Mouse (Mus musculus): Measurements from ENCODE around the gene Ifna2. TPM values are rescaled to one million over a fixed set of nuclear protein-coding genes. Genes with fewer than 3 reads are reported as not detected.

The Ifna2 gene
- polyA plus RNA-seq (2014; fragmentation: Illumina TruSeq; extraction: RNeasy Lipid Tissue Mini Kit (QIAGEN cat#74804); ENCODE audit: insufficient read depth, low read depth, low replicate concordance): not detected

GRCm38 (mm10) chr4:88683812-88684211 is at the start of gene Ifna2:
Gene Ifna2 (minus strand): TSS chr4:88683912.

GRCm38 (mm10) chr4:88721791-88722721 is 38.3 kb upstream of the Ifna2 start, which contains the start of the genes Gm26566 and Klhl9:
Gene Gm26566 (plus strand): TSS chr4:88721805.
Gene Klhl9 (minus strand): TSS chr4:88722465.

GRCm38 (mm10) chr4:88691259-88691658 is 7.5 kb upstream of the Ifna2 start, which contains the start of gene Ifnab:
Gene Ifnab (minus strand): TSS chr4:88691359.

DNA sequence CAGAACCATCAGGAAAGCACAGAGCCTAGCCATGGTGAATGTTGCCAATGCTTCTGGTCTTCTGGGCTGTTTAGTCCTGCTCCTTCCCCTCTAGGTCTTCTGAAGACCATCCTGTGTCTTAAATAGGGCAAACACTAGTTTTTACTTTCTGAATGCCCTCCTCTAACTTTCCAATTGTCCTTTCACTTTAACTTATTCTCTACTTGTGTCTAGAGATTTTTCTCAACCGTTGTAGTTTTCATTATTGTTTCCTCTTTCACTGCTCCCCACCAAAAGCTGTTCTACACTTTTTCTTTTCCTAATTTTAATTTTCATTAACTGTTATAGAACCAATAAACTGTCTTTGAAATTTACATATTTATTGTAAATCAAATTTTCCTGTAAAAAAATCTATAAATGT is 6.9 kb downstream of the Ifna2 start, which contains the start of gene Ifna16:
Ifna16 (minus strand) TSS at position 101 of the 400 bp plus-strand sequence.

DNA sequence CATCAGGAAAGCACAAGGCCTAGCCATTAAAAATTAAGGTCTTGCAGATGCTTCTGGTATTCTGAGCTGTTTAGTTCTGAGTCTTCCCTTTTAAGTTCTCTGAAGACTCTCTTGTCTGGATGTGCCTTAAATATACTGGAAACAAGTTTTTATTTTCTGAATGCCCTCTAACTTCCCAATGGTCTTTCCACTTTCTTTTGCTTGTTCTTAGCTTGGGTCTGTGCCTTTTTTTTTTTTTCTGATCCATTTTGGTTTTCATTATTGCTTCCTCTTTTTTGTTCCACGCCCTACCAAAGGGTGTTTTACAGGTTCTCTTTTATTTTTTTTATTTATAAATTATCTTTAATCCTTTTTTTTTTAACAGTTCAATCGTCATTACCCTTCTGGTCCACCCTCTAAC is 39.4 kb downstream of the Ifna2 start, which contains the start of gene Ifna13:
Ifna13 (minus strand) TSS at position 101 of the 400 bp plus-strand sequence.

GRCm38 (mm10) chr4:88634311-88634710 is 49.4 kb downstream of the Ifna2 start, which contains the start of gene C87499:
Gene C87499 (minus strand): TSS chr4:88634411.

Other genes with a start within 250 kb of the Ifna2 start
- gene Hacd4, start 245.0 kb downstream of the Ifna2 start, polyA plus RNA-seq (2014; fragmentation: Illumina TruSeq; extraction: RNeasy Lipid Tissue Mini Kit (QIAGEN cat#74804); ENCODE audit: insufficient read depth, low read depth, low replicate concordance): 5.1 TPM
- not detected for gene Ifnb1, start 161.1 kb downstream of the Ifna2 start, polyA plus RNA-seq (2014; fragmentation: Illumina TruSeq; extraction: RNeasy Lipid Tissue Mini Kit (QIAGEN cat#74804); ENCODE audit: insufficient read depth, low read depth, low replicate concordance)
- not detected for gene Ifna15, start 125.7 kb downstream of the Ifna2 start, polyA plus RNA-seq (2014; fragmentation: Illumina TruSeq; extraction: RNeasy Lipid Tissue Mini Kit (QIAGEN cat#74804); ENCODE audit: insufficient read depth, low read depth, low replicate concordance)
- not detected for gene Ifna14, start 112.1 kb downstream of the Ifna2 start, polyA plus RNA-seq (2014; fragmentation: Illumina TruSeq; extraction: RNeasy Lipid Tissue Mini Kit (QIAGEN cat#74804); ENCODE audit: insufficient read depth, low read depth, low replicate concordance)
- not detected for gene Ifna9, start 91.5 kb downstream of the Ifna2 start, polyA plus RNA-seq (2014; fragmentation: Illumina TruSeq; extraction: RNeasy Lipid Tissue Mini Kit (QIAGEN cat#74804); ENCODE audit: insufficient read depth, low read depth, low replicate concordance)
- not detected for gene Ifna12, start 80.5 kb downstream of the Ifna2 start, polyA plus RNA-seq (2014; fragmentation: Illumina TruSeq; extraction: RNeasy Lipid Tissue Mini Kit (QIAGEN cat#74804); ENCODE audit: insufficient read depth, low read depth, low replicate concordance)
- gene C87499, start 49.5 kb downstream of the Ifna2 start, polyA plus RNA-seq (2014; fragmentation: Illumina TruSeq; extraction: RNeasy Lipid Tissue Mini Kit (QIAGEN cat#74804); ENCODE audit: insufficient read depth, low read depth, low replicate concordance): not detected
- not detected for gene Ifna13, start 39.5 kb downstream of the Ifna2 start, polyA plus RNA-seq (2014; fragmentation: Illumina TruSeq; extraction: RNeasy Lipid Tissue Mini Kit (QIAGEN cat#74804); ENCODE audit: insufficient read depth, low read depth, low replicate concordance)
- not detected for gene Ifna16, start 7.0 kb downstream of the Ifna2 start, polyA plus RNA-seq (2014; fragmentation: Illumina TruSeq; extraction: RNeasy Lipid Tissue Mini Kit (QIAGEN cat#74804); ENCODE audit: insufficient read depth, low read depth, low replicate concordance)
- gene Ifnab, start 7.4 kb upstream of the Ifna2 start, polyA plus RNA-seq (2014; fragmentation: Illumina TruSeq; extraction: RNeasy Lipid Tissue Mini Kit (QIAGEN cat#74804); ENCODE audit: insufficient read depth, low read depth, low replicate concordance): not detected
- gene Gm26566, start 37.9 kb upstream of the Ifna2 start, polyA plus RNA-seq (2014; fragmentation: Illumina TruSeq; extraction: RNeasy Lipid Tissue Mini Kit (QIAGEN cat#74804); ENCODE audit: insufficient read depth, low read depth, low replicate concordance): not detected
- gene Klhl9, start 38.6 kb upstream of the Ifna2 start, polyA plus RNA-seq (2014; fragmentation: Illumina TruSeq; extraction: RNeasy Lipid Tissue Mini Kit (QIAGEN cat#74804); ENCODE audit: insufficient read depth, low read depth, low replicate concordance): 30.6 TPM
- gene Gm13271, start 71.0 kb upstream of the Ifna2 start, polyA plus RNA-seq (2014; fragmentation: Illumina TruSeq; extraction: RNeasy Lipid Tissue Mini Kit (QIAGEN cat#74804); ENCODE audit: insufficient read depth, low read depth, low replicate concordance): not detected
- gene Gm13283, start 76.2 kb upstream of the Ifna2 start, polyA plus RNA-seq (2014; fragmentation: Illumina TruSeq; extraction: RNeasy Lipid Tissue Mini Kit (QIAGEN cat#74804); ENCODE audit: insufficient read depth, low read depth, low replicate concordance): not detected
- not detected for gene Gm13290, start 89.9 kb upstream of the Ifna2 start, polyA plus RNA-seq (2014; fragmentation: Illumina TruSeq; extraction: RNeasy Lipid Tissue Mini Kit (QIAGEN cat#74804); ENCODE audit: insufficient read depth, low read depth, low replicate concordance)
- not detected for gene Gm13289, start 93.0 kb upstream of the Ifna2 start, polyA plus RNA-seq (2014; fragmentation: Illumina TruSeq; extraction: RNeasy Lipid Tissue Mini Kit (QIAGEN cat#74804); ENCODE audit: insufficient read depth, low read depth, low replicate concordance)
- gene Gm13272, start 95.9 kb upstream of the Ifna2 start, polyA plus RNA-seq (2014; fragmentation: Illumina TruSeq; extraction: RNeasy Lipid Tissue Mini Kit (QIAGEN cat#74804); ENCODE audit: insufficient read depth, low read depth, low replicate concordance): not detected
- not detected for gene Ifnz, start 98.2 kb upstream of the Ifna2 start, polyA plus RNA-seq (2014; fragmentation: Illumina TruSeq; extraction: RNeasy Lipid Tissue Mini Kit (QIAGEN cat#74804); ENCODE audit: insufficient read depth, low read depth, low replicate concordance)
- not detected for gene Gm13276, start 101.8 kb upstream of the Ifna2 start, polyA plus RNA-seq (2014; fragmentation: Illumina TruSeq; extraction: RNeasy Lipid Tissue Mini Kit (QIAGEN cat#74804); ENCODE audit: insufficient read depth, low read depth, low replicate concordance)
- gene Gm13277, start 104.7 kb upstream of the Ifna2 start, polyA plus RNA-seq (2014; fragmentation: Illumina TruSeq; extraction: RNeasy Lipid Tissue Mini Kit (QIAGEN cat#74804); ENCODE audit: insufficient read depth, low read depth, low replicate concordance): not detected
- gene Gm13278, start 107.6 kb upstream of the Ifna2 start, polyA plus RNA-seq (2014; fragmentation: Illumina TruSeq; extraction: RNeasy Lipid Tissue Mini Kit (QIAGEN cat#74804); ENCODE audit: insufficient read depth, low read depth, low replicate concordance): not detected
- gene Gm13275, start 110.6 kb upstream of the Ifna2 start, polyA plus RNA-seq (2014; fragmentation: Illumina TruSeq; extraction: RNeasy Lipid Tissue Mini Kit (QIAGEN cat#74804); ENCODE audit: insufficient read depth, low read depth, low replicate concordance): not detected
- not detected for gene Gm13279, start 113.5 kb upstream of the Ifna2 start, polyA plus RNA-seq (2014; fragmentation: Illumina TruSeq; extraction: RNeasy Lipid Tissue Mini Kit (QIAGEN cat#74804); ENCODE audit: insufficient read depth, low read depth, low replicate concordance)
- gene Gm13285, start 115.8 kb upstream of the Ifna2 start, polyA plus RNA-seq (2014; fragmentation: Illumina TruSeq; extraction: RNeasy Lipid Tissue Mini Kit (QIAGEN cat#74804); ENCODE audit: insufficient read depth, low read depth, low replicate concordance): not detected
- not detected for gene Gm13287, start 119.3 kb upstream of the Ifna2 start, polyA plus RNA-seq (2014; fragmentation: Illumina TruSeq; extraction: RNeasy Lipid Tissue Mini Kit (QIAGEN cat#74804); ENCODE audit: insufficient read depth, low read depth, low replicate concordance)
- not detected for gene Gm13288, start 121.6 kb upstream of the Ifna2 start, polyA plus RNA-seq (2014; fragmentation: Illumina TruSeq; extraction: RNeasy Lipid Tissue Mini Kit (QIAGEN cat#74804); ENCODE audit: insufficient read depth, low read depth, low replicate concordance)
- gene Ifna7, start 132.3 kb upstream of the Ifna2 start, polyA plus RNA-seq (2014; fragmentation: Illumina TruSeq; extraction: RNeasy Lipid Tissue Mini Kit (QIAGEN cat#74804); ENCODE audit: insufficient read depth, low read depth, low replicate concordance): not detected
- not detected for gene Ifna11, start 136.0 kb upstream of the Ifna2 start, polyA plus RNA-seq (2014; fragmentation: Illumina TruSeq; extraction: RNeasy Lipid Tissue Mini Kit (QIAGEN cat#74804); ENCODE audit: insufficient read depth, low read depth, low replicate concordance)
- gene Ifna6, start 143.5 kb upstream of the Ifna2 start, polyA plus RNA-seq (2014; fragmentation: Illumina TruSeq; extraction: RNeasy Lipid Tissue Mini Kit (QIAGEN cat#74804); ENCODE audit: insufficient read depth, low read depth, low replicate concordance): not detected
- gene Ifna5, start 151.6 kb upstream of the Ifna2 start, polyA plus RNA-seq (2014; fragmentation: Illumina TruSeq; extraction: RNeasy Lipid Tissue Mini Kit (QIAGEN cat#74804); ENCODE audit: insufficient read depth, low read depth, low replicate concordance): not detected
- gene Ifna4, start 157.9 kb upstream of the Ifna2 start, polyA plus RNA-seq (2014; fragmentation: Illumina TruSeq; extraction: RNeasy Lipid Tissue Mini Kit (QIAGEN cat#74804); ENCODE audit: insufficient read depth, low read depth, low replicate concordance): not detected
- not detected for gene Ifna1, start 166.2 kb upstream of the Ifna2 start, polyA plus RNA-seq (2014; fragmentation: Illumina TruSeq; extraction: RNeasy Lipid Tissue Mini Kit (QIAGEN cat#74804); ENCODE audit: insufficient read depth, low read depth, low replicate concordance)
- not detected for gene Ifne, start 196.3 kb upstream of the Ifna2 start, polyA plus RNA-seq (2014; fragmentation: Illumina TruSeq; extraction: RNeasy Lipid Tissue Mini Kit (QIAGEN cat#74804); ENCODE audit: insufficient read depth, low read depth, low replicate concordance)

All from lung, adult 10 weeks (tissue).